Mouse (Mus musculus): ENCODE data around the gene Slc25a26.

Slc25a26 gene

DNA sequence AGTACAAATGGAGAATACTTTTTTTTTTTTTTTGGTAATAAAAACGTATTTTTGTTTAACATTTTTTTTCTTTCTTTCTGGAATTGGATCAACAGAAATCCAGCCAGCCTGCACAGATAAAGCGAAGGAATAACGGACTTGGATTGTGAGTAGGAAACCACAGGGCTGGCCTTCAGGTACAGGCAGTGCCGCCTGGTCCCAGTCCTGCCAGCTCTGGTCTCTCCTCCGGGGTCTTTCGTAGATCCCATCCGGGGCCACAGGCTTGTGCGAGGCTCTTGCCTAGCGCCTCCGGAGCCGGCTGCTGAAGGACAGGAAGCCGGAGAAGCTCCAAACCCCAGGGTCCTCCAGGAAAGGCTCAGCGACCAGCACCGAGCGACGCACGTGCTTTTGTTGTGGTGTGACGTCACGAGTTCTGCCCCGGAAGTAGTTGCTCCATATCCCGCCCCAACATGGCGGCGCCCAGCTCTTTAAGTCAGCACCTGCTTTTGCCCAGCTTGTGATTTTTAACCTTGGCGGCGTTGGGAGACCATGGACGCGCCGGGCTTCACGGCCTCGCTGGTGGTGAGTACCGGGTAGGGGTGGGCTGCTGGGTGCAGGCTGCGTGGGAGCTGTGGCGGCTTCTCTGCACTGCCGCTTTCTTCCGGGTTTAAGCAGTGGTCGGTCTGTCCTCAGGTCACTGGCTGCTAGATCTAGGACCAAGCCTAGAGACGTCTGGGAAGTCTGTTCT lies at the start of gene Slc25a26:
Slc25a26 (plus strand) TSS at position 435 of the 727 bp plus-strand sequence.
- peak; percentile 86 for DNase-seq (ENCODE audit: low spot score)

DNA sequence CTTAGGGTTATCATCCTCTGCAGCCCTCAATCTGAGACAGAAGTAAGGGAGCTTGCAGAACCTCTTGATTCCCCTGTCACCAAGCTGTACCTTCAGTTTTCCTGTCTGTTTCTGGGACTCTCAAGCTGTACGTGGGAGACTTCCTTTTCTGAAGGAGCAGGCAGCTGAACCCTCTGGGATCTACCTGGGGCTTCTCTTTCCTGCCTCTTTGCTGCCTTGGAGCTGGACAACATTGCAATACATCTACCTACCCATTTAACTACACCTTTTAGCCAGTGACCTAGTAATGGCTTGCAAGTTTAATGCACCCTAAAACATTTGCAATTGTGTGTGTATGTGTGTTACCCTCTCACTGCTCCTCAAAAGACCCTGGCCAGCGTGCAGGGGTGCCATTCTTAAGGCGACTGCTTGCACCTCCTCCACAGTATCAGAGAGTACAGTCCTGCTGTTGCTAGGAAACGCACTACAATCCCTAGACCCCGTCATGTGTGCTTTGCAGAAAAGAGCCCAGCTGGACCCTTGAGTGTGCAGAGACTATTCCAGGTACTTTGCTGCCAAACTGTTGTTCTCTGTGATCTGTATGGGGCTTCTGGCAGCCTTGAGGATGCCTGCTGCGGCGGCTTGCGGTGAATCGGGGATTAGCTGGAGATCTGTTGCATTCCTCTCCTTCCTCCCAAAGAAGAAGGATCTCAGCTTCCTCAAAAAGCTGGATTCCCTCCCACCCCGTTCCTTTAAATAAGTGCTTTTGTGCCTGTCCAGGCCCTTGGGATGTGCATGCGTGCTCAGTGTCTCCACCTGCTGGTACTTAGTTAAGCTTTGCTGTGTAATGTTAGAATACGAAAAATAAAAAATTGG lies 35.9 kb upstream of the Slc25a26 start:
- peak; percentile 30 for DNase-seq (ENCODE audit: low spot score)

DNA sequence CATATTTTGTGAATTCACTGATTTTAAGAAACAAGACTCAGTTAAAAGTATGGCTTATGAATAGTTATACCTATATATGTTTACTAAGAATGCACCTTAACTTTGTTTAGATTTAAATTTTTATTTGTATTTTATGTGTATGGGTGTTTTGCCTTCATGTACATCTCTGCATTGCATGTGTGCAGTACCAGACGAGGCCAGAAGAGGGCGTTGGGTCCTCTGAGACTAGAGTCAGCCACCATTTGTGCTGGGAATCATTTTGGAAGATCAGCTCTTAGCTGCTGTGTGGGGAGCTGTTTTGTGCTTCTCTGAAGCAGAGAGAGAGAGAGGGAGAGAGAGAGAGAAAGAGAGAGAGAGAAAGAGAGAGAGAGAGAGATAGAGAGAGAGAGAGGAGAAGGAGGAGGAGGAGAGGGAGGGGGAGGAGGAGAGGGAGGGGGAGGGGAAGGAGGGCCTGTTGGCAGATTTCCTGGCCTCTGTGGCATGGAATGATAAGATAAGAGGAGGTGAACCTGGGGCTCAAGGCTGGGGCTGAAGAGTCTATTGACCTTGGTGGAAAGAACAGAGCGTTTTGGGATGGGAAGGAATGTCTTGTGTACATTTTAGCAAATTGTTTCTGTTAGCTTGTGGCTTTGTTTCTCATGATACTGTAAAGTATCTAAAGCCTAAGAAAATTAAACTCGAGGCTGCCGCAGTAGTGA lies 33.5 kb upstream of the Slc25a26 start:
- no peak for DNase-seq (ENCODE audit: low spot score)

DNA sequence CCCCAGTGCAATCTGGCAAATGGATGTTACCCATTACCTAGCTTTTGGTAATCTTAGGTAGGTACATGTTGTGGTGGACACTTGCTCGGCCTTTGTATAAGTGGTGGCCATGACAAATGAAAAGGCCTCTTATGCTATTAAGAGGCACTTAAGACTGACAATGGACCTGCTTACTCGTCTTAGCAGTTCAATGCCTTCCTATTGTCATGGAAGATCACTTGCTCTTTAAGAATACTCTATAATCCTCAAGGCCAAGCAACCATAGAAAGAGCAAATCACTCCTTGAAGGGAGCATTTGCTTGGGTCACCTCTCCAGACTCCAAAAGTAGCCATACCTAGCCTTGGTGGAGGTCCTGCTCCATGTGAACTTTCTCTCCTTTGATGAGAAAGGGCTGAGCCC lies 7.4 kb upstream of the Slc25a26 start:
- no peak for DNase-seq (ENCODE audit: low spot score)

DNA sequence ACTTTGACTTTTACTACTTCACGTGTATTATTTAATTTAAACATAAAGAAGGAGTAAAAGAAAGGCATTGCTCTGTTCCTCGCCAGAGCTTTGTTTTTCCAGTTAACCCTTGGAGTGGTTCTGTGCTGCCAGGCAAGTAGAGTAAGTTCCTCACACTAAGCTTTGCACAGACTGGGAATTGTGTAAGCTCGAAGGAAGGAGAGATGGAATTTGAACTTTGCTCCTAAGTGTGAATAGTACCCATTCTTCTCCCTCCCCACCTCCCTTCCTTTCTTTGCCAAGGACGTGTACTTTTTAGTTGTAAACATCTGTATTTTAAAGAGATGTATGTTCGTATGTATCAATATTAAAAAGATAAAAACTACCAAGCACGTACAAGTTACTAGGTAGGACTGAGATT lies 3.8 kb downstream of the Slc25a26 start:
- DNase-seq (ENCODE audit: low spot score): no peak

DNA sequence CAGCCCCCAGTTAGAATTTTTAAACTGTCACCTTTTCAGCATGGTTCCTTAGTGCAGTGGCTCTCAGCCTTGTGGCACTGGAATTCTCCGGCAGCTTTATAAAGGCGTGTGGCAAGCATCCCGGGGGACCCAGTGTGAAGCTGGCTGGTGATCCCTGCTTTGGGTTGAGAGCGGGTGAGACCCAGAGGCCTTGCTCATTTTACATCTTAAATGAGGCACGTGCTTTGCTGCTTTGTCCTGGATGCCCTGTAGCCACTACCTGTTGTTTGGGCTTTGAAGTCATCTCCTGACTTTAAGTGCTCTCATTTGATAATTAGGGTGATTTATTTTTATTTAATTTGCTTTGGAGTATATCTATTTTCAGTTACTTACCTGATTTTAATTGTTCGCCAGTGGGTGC lies 7.8 kb downstream of the Slc25a26 start:
- no peak for DNase-seq (ENCODE audit: low spot score)

DNA sequence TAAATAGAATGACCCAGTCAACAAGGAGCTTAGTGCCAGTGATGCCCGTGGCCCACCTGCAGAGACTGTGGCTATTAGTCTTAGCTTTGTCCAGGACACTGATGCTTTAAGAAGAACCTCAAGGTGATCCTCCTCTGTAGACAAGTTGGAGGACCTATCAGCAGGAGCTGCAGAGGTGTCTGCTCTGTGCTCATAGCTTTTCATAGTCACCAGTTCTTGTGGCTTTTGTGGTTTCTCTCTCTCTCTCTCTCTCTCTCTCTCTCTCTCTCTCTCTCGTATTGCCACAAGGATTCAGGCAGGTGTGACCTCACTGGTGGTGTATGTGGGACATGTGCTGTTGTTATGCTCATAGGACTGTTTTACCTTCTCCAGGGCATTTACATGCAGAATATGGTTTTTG lies 8.7 kb downstream of the Slc25a26 start:
- DNase-seq (ENCODE audit: low spot score): no peak

DNA sequence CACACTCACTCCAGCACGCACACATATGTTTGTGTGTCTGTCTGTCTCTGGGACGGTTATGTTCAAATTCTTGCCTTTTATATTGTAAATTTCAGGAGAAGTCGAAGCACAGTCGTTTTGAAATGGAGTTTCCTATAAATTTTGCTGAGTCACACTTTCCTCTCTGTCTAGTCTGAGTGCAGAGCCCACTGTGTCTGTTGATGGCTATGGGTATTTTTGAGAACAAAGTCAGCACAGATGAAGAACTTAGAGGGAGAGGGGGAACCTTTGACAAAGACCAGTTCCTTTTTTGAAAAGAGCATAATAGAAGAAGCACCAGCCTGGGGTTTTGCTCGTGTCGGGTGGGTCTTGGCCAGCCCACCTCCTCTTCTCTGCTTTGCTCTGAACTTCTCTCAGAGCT lies 9.1 kb downstream of the Slc25a26 start:
- DNase-seq (ENCODE audit: low spot score): no peak

DNA sequence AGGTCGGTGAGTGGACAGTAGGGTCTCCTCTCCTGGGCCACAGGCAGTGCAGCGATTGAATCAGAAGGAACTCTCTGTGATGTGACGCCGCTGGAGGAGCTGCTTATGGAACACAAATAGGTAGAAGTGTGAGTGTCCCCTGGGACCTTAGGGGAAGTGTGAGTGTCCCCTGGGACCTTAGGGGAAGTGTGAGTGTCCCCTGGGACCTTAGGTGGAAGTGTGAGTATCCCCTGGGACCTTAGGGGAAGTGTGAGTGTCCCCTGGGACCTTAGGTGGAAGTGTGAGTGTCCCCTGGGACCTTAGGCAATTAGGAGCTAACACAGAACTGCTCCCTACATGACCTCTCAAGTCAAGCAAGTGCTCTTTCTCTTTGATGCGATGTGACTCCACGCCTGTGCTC lies 18.0 kb downstream of the Slc25a26 start:
- DNase-seq (ENCODE audit: low spot score): no peak

DNA sequence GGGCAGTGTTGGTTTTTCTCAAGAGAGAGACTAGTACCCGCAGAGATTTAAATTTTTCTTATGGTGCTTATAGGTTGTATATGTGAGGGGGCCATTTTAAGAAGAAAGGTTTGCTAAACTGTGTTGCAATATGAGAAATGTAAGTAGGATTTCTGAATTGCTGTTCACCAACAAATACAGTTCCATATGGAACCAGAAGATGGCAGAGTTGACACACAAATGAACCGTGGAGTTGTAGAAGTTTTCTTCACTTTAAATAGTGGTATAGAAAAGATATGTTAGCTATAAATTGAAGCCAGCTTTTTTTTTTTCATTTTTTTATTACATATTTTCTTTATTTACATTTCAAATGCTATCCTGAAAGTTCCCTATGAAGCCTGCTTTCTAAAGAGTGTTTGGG lies 24.2 kb downstream of the Slc25a26 start:
- DNase-seq (ENCODE audit: low spot score): no peak

DNA sequence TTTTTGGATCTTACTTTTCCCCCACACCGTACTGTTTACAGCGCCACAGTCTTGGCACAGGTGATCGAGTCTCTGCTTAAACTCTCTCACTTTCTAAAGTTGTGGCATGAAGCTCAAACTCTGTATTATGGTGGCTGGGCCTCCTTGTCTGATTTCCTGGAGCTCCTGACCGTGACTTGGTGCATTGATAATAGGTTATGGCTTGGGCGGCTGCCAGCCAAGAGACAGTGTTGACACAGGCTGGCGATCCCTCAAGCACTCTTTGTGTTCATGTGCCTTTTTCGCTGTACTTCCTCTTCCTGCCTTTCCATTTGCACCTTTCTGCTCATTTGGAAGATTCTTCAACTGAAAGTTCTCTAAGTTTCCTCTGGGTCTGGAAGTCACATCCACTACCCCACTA lies 30.6 kb downstream of the Slc25a26 start:
- DNase-seq (ENCODE audit: low spot score): no peak

DNA sequence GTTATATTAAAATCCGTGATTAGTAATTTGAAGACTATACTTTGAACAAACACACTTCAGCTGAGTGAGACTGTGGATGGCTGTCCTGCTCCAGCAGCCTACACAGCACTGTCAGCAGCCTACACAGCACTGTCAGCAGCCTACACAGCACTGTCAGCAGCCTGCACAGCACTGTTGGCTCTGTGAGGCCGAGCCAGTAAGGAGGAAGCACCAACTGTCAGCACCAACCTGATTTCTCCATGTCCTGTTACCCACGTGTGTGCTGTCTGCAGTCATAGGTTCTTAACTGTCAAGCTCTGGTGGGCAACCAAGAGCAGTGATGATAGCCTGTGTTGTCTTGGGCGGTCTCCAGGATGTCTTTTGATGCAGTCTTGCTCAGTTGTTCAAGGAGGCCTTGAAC lies 32.0 kb downstream of the Slc25a26 start:
- no peak for DNase-seq (ENCODE audit: low spot score)

DNA sequence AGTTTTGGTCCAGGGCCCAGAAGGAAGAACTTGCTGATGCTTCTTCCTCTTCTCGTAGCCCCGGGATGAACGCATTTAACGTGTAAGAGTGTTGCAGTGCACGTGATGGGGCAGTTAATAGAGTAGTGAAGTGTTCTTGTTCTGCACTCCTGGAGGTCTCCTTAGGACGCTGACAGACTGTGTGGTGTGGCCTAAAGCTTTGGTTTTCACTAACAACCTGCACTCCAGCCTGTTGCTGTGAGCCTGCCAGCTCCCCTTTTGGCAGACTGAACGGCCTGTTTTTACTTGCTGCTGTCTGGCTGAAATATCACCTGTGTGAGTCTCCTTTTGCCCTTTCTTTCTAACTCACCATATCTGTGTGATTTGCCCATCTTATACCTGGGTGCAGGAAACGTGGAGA lies 36.3 kb downstream of the Slc25a26 start:
- DNase-seq (ENCODE audit: low spot score): no peak

DNA sequence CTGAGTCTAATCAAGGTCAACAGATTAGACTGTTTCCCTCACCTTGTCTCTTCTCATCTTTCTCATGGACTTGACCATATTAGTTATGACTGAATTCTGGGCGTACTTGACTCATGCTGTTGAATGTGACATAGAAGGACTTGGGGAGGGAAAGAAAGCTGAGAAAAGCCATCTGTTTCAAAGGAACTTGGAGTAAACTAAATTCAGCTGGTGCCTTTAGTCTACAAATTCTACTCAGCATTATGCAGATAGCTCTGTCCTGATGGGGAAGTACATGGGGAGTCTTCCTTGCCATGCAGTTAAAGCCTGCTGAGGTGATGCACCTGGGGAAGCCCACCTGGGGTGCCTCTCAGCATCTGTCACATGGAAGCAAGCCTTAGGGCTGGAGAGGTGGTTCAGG lies 37.5 kb downstream of the Slc25a26 start:
- DNase-seq (ENCODE audit: low spot score): no peak

DNA sequence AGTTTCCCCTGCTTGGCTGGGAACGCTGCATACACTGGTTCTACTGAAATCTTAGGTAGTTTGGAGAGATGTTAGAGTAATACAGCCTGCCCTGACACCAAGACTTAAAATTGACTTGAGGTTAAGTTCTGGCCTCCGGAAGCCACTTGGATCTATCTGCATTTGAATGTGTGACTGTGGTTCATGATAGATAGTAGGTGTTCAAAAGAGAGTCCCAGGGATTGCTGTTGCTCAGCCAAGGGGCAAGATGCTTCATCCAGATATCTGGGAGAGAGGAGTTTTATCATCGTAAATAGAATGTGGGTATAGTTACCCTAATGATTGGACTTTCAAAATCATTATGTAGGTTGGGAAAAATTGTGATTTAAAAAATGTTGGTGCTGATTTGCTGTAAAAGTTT lies 40.0 kb downstream of the Slc25a26 start:
- DNase-seq (ENCODE audit: low spot score): no peak

DNA sequence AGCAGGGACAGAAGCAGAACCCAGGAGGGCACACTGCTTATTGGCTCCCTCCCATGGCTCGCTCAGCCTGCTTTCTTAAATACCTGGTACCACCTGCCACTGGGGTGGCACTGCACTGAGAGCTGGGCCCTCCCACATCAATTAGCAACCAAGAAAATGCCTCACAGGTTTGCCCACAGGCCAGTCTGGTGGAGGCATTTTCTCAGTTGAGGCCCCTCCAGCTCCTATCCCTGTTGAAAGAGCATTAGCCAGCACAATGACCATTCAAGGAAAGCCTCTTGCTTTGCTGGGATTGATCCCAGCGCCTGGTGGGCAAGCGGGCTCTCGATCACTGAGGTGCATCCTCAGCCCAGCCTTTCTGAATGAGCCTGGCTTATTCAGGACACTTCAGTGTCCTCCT lies 40.5 kb downstream of the Slc25a26 start:
- DNase-seq (ENCODE audit: low spot score): no peak

DNA sequence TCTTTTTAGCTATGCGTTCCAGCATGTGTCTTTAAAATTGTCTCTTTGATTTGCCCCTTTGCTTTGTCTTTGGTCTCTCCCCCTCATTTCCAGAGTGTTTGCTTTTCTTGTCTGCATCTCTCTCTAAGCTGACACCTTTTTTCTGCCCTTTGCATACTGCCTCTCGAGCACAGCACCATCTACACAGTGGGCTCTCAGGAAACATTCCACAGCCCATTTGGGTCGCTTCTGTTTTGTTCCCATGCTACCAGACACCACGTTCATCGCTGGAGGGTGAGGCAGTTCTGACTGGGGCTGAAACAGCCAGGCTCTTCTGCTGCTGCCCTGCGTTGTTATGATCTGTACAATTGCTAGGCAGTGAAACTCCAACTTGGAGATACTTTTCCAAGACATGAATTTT lies 41.0 kb downstream of the Slc25a26 start:
- no peak for DNase-seq (ENCODE audit: low spot score)

DNA sequence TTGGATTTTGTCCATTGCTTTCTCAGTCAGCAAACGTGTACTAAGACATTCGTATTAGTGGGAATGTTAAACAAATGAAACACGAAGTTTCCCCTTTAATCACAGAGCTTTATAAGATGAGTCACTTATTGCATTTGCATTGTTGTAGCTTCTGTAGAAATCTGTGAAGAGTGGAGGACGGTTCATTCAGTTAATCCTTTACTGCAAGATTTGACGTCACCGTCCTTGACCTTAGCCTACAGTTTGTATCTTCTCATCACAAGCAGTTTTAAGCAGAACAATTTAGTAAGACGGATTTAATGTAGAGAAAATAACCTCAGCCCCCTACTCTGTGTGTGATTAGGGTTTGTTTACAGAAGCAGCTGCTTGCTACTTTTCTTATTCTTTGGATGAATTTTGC lies 41.7 kb downstream of the Slc25a26 start:
- no peak for DNase-seq (ENCODE audit: low spot score)

DNA sequence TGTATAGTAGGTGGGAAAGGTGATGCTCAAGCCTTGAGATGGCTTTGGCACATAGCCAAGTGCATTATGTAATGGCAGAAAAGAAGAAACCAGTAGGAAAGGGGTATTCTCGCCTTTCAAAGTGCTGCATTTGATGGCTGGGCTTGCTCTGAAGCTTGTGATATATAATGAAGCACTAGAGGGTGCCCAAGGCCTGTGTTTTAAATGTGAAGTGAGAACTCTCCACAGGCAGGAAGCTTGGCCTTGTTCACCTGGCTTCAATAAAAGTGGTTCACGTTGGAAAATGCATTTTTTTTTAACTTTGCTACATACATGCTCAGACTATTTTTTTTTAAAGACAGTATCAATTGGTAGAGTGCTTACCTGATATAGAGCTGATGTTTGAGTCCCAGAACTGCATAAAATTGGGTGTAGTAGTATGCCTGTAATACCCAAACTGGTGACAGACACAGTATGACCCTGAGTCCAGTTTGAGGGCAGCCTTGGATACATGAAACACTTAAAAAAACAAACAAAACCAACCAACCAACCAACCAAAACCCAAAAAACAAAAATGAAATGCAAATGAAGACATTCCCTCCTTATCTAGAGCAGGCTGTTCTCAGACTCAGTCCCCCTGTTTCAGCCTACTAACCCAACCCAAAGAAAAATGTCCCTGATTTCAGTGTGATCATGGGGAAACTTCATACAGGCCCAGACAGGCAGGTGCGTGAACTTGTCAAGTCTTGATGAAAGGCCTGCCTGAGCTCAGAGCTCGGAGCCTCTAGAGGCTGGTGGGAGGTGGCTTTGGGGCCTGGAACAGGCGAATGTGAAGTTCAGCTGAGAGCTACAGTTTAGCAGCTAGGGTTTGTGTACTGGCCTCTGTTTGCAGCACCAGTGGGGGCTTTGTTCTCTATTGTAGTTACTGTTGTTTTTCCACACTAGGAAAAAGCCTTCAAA lies 44.0 kb downstream of the Slc25a26 start:
- no peak for DNase-seq (ENCODE audit: low spot score)

DNA sequence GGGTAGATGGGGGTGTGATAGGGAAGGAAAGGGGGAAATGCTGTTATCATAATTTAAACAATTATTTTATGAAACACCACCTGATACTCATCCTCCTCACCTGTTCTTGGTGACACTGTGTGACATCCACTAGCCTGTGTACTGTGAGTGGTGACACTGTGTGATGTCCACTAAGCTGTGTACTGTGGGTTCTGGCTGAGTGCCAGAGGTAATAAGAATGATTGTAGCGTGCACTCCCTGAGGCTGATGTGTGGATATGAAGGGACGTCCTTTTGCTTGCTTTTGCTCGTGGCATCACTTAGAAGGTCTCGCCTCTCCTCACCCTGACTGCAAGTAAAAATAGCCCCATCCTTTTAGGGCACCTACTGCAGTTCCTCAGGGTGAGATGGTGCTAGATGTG lies 47.1 kb downstream of the Slc25a26 start:
- no peak for DNase-seq (ENCODE audit: low spot score)

DNA sequence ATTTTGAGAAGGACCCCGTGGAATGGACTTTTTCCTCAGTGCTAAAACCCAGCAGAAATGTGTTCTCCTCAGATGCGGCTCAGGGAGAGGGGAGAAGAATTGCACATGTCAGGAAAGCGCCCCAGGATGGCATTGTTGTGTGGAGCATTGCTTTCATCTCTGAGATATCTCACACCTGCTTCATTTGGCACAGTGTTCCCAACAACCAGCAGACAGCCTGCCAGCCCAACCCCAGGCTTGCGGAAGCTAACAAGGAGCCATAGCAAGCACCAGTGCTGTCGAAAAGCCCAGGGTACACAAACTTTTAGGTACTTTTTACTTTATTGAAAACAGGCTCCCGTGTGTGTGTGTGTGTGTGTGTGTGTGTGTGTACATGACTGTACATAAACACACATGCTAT lies 50.2 kb downstream of the Slc25a26 start:
- DNase-seq (ENCODE audit: low spot score): no peak

DNA sequence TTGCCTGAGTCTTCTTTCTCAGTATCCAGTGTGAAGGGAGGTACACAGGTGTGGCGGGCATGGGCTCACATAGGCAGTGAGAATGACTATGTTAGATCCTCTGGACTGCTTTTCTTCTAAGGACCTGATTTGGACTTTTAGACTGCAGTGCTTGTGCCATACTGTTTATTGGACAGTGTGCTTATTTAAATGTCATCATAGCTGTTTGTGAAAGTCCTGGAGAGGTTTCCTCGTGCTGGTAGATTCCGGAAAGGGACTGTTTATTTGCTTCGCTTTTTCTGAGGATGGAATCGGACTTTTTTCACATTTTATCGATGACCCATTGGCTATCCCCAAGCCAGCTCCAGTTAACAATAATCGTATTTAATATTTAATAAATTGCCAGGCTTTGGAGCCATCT lies 50.7 kb downstream of the Slc25a26 start:
- DNase-seq (ENCODE audit: low spot score): no peak
